Comparison of ENCODE assay signal across 7 mouse cellular contexts in genomic region chr12:83578896-83579569, GRCm38 (mm10). TPM values are rescaled to one million over a fixed set of nuclear protein-coding genes. Genes with fewer than 3 reads are reported as not detected.
DNase-seq lines count a peak whose midpoint lies in the region; ATAC-seq and TF ChIP-seq lines count a peak whose summit lies in the region.

No protein-coding gene starts in this region.

- no peak overlapping the region for H3K4me3 ChIP-seq in heart, adult 2 months
- no peak overlapping the region for H3K4me3 ChIP-seq in forebrain, embryonic 12.5 days (replicated peaks)

- intact Hi-C loops in heart, adult 2 months (cut with DNase I), result no loop called here

- H3K27ac ChIP-seq in heart, adult 2 months, result no peak overlapping the region
- no peak overlapping the region for H3K27ac ChIP-seq in forebrain, embryonic 12.5 days

- H3K9me3 ChIP-seq in forebrain, embryonic 12.5 days, result no peaks in the 10 kb centered on the region

- no peak overlapping the region for H3K4me2 ChIP-seq in forebrain, embryonic 12.5 days

- H3K36me3 ChIP-seq in heart, adult 2 months (ENCODE audit: control insufficient read depth, insufficient read depth, low read length), result peaks cover 8% of the 10 kb centered on the region
- peaks cover 50% of the 10 kb centered on the region for H3K36me3 ChIP-seq in forebrain, embryonic 12.5 days (replicated peaks)

- H3K27me3 ChIP-seq in heart, adult 2 months (ENCODE audit: control insufficient read depth, insufficient read depth, low read length), result no peaks in the 10 kb centered on the region
- H3K27me3 ChIP-seq in forebrain, embryonic 12.5 days, result no peaks in the 10 kb centered on the region

- 37% methylated on average over 3 of the region's 3 CpGs for WGBS in heart, adult 2 months
- WGBS in large intestine, adult 2 months, result 18% methylated on average over 3 of the region's 3 CpGs
- 55% methylated on average over 3 of the region's 3 CpGs for WGBS in forebrain, embryonic 12.5 days

- TF ChIP-seq EP300 in heart, adult 2 months (IDR thresholded peaks at IDR 0.05; ENCODE audit: insufficient read depth, low read depth, low read length), result no peak

- no peak for ATAC-seq in forebrain, embryonic 12.5 days (ENCODE audit: low FRiP score)

- no peaks in the 10 kb centered on the region; the same call in 1 of the 2 replicates for H3K79me2 ChIP-seq in heart, adult 2 months (replicated peaks; ENCODE audit: control insufficient read depth, insufficient read depth, low read length)

- DNase-seq in testis, postnatal 14 days (ENCODE audit: low spot score), result peak; percentile 65
- no peak for DNase-seq in testis, postnatal 10 days (ENCODE audit: low spot score)
- DNase-seq in heart, adult 2 months, result peak; percentile 24 to 43
- DNase-seq in large intestine, adult 2 months (ENCODE audit: low read depth, low spot score), result peak; percentile 87
- no peak for DNase-seq in cerebellum, adult 8-10 months
- DNase-seq in layer of hippocampus, adult 11-12 months (ENCODE audit: low spot score), result no peak

- no peak for TF ChIP-seq CTCF in heart, adult 2 months (IDR thresholded peaks at IDR 0.05)

- H3K4me1 ChIP-seq in heart, adult 2 months (ENCODE audit: control insufficient read depth, insufficient read depth, low read length), result peaks cover 6% of the 10 kb centered on the region
- peaks cover 10% of the 10 kb centered on the region; the same call in 1 of the 2 replicates for H3K4me1 ChIP-seq in forebrain, embryonic 12.5 days

- no peak for TF ChIP-seq POLR2A in heart, adult 2 months (IDR thresholded peaks at IDR 0.05; ENCODE audit: insufficient read depth, low read depth, low read length)

- H3K9ac ChIP-seq in heart, adult 2 months (ENCODE audit: low read depth, low read length), result no peak overlapping the region
- no peak overlapping the region for H3K9ac ChIP-seq in forebrain, embryonic 12.5 days

RNA-seq across cellular contexts. Expression of gene Zfyve1, which starts 18.0 kb away (rescaled TPM):
- total RNA-seq in heart, adult 2 months (2021), result 10 to 100 TPM; 13.4 to 15.3 TPM
- polyA plus RNA-seq in heart, adult 2 months (2012; rRNA removed), result 10.0 and 17.7 TPM in 2 replicates
- polyA plus RNA-seq in large intestine, adult 2 months (2012; rRNA removed), result 19.0 and 34.8 TPM in 2 replicates
- 34.6 and 35.0 TPM in 2 replicates for polyA plus RNA-seq in forebrain, embryonic 12.5 days (2016; fragmentation: Nextera tagmentation; extraction: Ambion mirVana)

RNA-seq across cellular contexts. Expression of gene Rbm25, which starts 52.0 kb away (rescaled TPM):
- total RNA-seq in heart, adult 2 months (2021), result 10 to 100 TPM; 37.3 to 49.6 TPM
- polyA plus RNA-seq in heart, adult 2 months (2012; rRNA removed), result 27.4 and 58.5 TPM in 2 replicates
- 13.1 and 22.0 TPM in 2 replicates for polyA plus RNA-seq in large intestine, adult 2 months (2012; rRNA removed)
- polyA plus RNA-seq in forebrain, embryonic 12.5 days (2016; fragmentation: Nextera tagmentation; extraction: Ambion mirVana), result 300 and 313 TPM in 2 replicates

RNA-seq across cellular contexts. Expression of gene Dcaf4, which starts 58.8 kb away (rescaled TPM):
- 10 to 100 TPM; 11.9 to 13.6 TPM for total RNA-seq in heart, adult 2 months (2021)
- polyA plus RNA-seq in heart, adult 2 months (2012; rRNA removed), result 17.2 and 26.1 TPM in 2 replicates
- polyA plus RNA-seq in large intestine, adult 2 months (2012; rRNA removed), result 13.5 and 16.2 TPM in 2 replicates
- 26.4 and 33.1 TPM in 2 replicates for polyA plus RNA-seq in forebrain, embryonic 12.5 days (2016; fragmentation: Nextera tagmentation; extraction: Ambion mirVana)

Comparison
In these comparisons a context has a peak if more than half of its experiments do, and no peak if none do; other contexts are left out.
1. DNase-seq: peak in testis, postnatal 14 days (single experiment), heart, adult 2 months (2 of 2) and large intestine, adult 2 months (single experiment); none in testis, postnatal 10 days (single experiment), cerebellum, adult 8-10 months (single experiment) and layer of hippocampus, adult 11-12 months (single experiment).